Mouse (Mus musculus) heart, embryonic 12.5 days (tissue): ENCODE measurements around the gene Kcnt1. TPM values are rescaled to one million over a fixed set of nuclear protein-coding genes. Genes with fewer than 3 reads are reported as not detected.
"Not testable (repeated sequence)": the region's sequence is repeated elsewhere in the genome, so short reads cannot be mapped to it uniquely, and the experiment has no call there.

Source experiments
- ATAC-seq: fragments of 200-750 bp; cut with Nextera tagmentation; 2 replicates; pipeline ENCODE4 v1.8.0; 2017; ENCODE audit warnings: moderate TSS enrichment, moderate library complexity; ENCODE audit not compliant: insufficient number of reproducible peaks, low FRiP score
- H3K27ac ChIP-seq: fragments of 300-500 bp; sonication (generic); 2 replicates; pipeline ENCODE4 v1.5.1; 2016; ENCODE audit warnings: mild to moderate bottlenecking, moderate library complexity; ENCODE audit not compliant: poor library complexity, severe bottlenecking
- H3K27me3 ChIP-seq: fragments of 300-500 bp; sonication (generic); replicated peaks from 2 replicates; pipeline ENCODE4 v1.6.1; 2016; ENCODE audit warnings: mild to moderate bottlenecking, moderate library complexity
- H3K36me3 ChIP-seq: fragments of 300-500 bp; sonication (generic); 2 replicates; pipeline ENCODE4 v1.6.1; 2016; ENCODE audit warnings: mild to moderate bottlenecking, moderate library complexity
- H3K4me1 ChIP-seq: fragments of 300-500 bp; sonication (generic); replicated peaks from 2 replicates; pipeline ENCODE4 v1.6.1; 2016; ENCODE audit warnings: mild to moderate bottlenecking
- H3K4me2 ChIP-seq: fragments of 300-500 bp; sonication (generic); 2 replicates; pipeline ENCODE4 v1.6.1; 2016; ENCODE audit warnings: mild to moderate bottlenecking, moderate library complexity
- H3K4me3 ChIP-seq: fragments of 300-500 bp; sonication (generic); 2 replicates; pipeline ENCODE4 v1.5.1; 2016; ENCODE audit warnings: mild to moderate bottlenecking
- H3K9ac ChIP-seq: fragments of 300-500 bp; sonication (generic); 2 replicates; pipeline ENCODE4 v1.6.1; 2016; ENCODE audit warnings: mild to moderate bottlenecking, moderate library complexity
- H3K9me3 ChIP-seq: fragments of 300-500 bp; sonication (generic); replicated peaks from 2 replicates; pipeline ENCODE4 v1.6.1; 2016; ENCODE audit warnings: mild to moderate bottlenecking, moderate library complexity
- WGBS: fragments of 180-500 bp; shearing (Covaris S2); methylation state at CpG from one replicate; pipeline ENCODE4 v1.1.7; 2016; 5-methylcytosine and 5-hydroxymethylcytosine counted together
- polyA plus RNA-seq: library from polyadenylated mRNA; unstranded; fragments of >200 nt; fragmentation: Nextera tagmentation; extraction: Ambion mirVana; gene quantifications from 2 replicates; pipeline ENCODE4 v1.2.1, GENCODE M21; 2016

The Kcnt1 gene
- not detected in 2 replicates for polyA plus RNA-seq

DNA sequence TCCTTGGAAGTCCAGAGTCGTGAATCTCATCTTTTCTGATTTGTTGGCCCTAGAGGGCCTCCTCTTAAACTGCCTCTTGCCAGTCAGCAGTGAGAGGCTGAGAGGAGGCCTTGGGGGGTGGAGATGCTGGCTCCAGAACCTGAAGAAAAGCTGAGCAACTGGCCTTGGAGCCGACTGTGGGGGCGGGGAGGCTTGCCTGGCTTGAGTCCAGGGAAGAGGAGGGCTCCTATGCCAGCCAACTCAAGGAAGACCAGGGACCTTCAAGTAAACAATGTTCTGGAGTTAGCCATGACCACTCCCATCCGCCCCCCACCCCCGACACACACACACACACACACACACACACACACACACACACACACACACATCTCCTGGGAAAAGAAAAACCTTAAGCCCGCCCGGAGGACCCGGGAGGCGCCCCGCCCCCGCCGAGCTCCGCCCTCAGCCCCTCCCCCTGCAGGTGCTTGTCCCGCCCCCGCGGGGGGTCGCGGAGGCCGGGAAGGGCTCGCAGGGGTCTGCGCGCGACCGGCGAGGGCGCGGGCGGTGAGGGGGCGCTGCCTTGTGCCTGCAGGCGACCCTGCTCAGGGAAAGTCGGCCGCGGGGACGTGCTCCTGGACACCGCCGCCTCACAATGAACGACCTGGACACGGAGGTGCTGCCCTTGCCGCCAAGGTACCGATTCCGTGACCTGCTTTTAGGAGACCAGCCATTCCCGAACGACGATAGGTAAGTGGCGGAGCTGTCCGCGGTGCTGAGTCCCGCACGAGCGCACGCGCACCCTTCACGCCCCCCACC lies at the start of gene Kcnt1:
Kcnt1 (plus strand) TSS at position 398 of the 795 bp plus-strand sequence.
- under 1% methylated on average over 46 of the region's 53 CpGs for WGBS
- Histone ChIP-seq H3K4me3 (peak within 1 kb of the TSS; percentile 50), H3K36me3 (no peaks in the 10 kb centered on the region), H3K9me3 (no peaks in the 10 kb centered on the region), H3K4me1 (peaks cover 15% of the 10 kb centered on the region), H3K27ac (no peak within 1 kb of the TSS), H3K27me3 (peaks cover 85% of the 10 kb centered on the region), H3K9ac (peak within 1 kb of the TSS; percentile 49; the same call in 1 of the 2 replicates), H3K4me2 (peak within 1 kb of the TSS; percentile 91)
- no peak for ATAC-seq

DNA sequence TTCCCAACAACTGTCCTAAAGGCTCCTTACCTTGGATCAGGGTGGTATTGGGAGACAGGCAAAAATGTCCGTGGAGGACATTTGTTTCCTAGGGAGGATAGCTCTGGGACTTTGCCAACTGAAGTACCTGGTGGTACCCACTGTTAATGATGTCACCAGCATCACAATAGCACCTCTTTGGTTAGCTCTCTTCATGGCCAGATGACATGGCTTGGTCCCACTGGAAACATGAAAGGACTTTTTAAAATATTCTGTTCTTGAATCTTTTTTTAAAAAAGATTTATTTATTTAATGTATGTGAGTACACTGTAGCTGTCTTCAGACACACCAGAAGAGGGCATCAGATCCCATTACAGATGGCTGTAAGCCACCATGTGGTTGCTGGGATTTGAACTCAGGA lies 47.8 kb upstream of the Kcnt1 start, which contains the start of gene Glt6d1:
Glt6d1 (minus strand) TSS at position 101 of the 400 bp plus-strand sequence.
- not testable (repeated sequence) for H3K27ac ChIP-seq, H3K27me3 ChIP-seq

DNA sequence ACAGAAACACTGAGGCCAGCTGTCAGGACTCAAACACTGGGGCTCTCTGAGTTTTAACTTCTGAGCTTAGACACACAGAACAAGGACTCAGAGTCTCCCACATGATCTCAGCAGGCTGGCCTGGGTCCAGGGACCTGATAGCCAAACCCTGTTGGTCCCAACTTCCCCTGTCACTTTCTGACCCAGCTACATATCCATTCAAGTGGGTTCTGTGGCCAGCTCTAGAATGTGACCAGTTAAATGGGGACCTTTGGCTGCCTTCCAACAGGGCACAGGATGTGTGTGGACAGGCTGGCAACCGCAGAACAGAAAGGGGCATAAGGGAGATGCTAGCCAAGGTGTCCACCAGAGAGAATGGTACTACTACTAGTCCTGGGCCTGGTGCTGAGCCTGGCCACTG lies 40.7 kb upstream of the Kcnt1 start, which contains the start of gene Lcn9:
Lcn9 (plus strand) TSS at position 348 of the 400 bp plus-strand sequence.
- Histone ChIP-seq H3K4me3 (no peak within 1 kb of the TSS), H3K27ac (no peak within 1 kb of the TSS), H3K27me3 (no peaks in the 10 kb centered on the region), H3K9ac (no peak within 1 kb of the TSS), H3K36me3 (no peaks in the 10 kb centered on the region), H3K9me3 (0 out of 2 replicates have a peak, but pooled peaks cover 3% of the 10 kb centered on the region), H3K4me1 (0 out of 2 replicates have a peak, but pooled peaks cover 3% of the 10 kb centered on the region), H3K4me2 (no peak within 1 kb of the TSS)
- no peak for ATAC-seq
- 58% methylated on average over 1 of the region's 1 CpGs for WGBS

More for the DNA sequence above, 47.8 kb upstream of the Kcnt1 start, which contains the start of gene Glt6d1:
- not testable (repeated sequence) for H3K36me3 ChIP-seq, H3K4me2 ChIP-seq, H3K9me3 ChIP-seq, H3K4me3 ChIP-seq, H3K4me1 ChIP-seq, ATAC-seq, H3K9ac ChIP-seq
- WGBS: 67% methylated on average over 1 of the region's 1 CpGs

DNA sequence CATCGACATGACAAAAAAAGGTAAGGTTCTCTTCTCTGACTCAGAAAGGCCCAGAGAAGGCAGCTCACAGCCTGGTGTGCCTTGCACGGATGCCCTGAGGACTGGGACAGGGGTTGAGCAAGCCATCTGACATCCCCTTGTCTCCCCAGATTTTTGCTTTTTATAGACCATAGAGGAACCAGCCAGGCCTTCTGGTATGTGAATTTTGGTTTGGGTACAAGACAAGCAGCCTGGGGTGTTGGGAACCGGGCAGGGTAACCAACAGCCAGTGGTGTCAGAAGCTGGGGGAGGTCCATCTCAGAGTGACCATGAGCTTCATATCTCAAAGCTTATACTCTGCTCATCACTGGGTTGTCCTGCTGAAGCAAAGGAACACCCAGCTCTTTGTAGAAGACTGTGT lies 38.8 kb upstream of the Kcnt1 start:
- Histone ChIP-seq H3K9me3 (0 out of 2 replicates have a peak, but pooled peaks cover 2% of the 10 kb centered on the region), H3K36me3 (no peaks in the 10 kb centered on the region), H3K4me1 (0 out of 2 replicates have a peak, but pooled peaks cover 3% of the 10 kb centered on the region), H3K9ac (no peak overlapping the region), H3K4me3 (no peak overlapping the region), H3K27ac (no peak overlapping the region), H3K4me2 (no peak overlapping the region), H3K27me3 (no peaks in the 10 kb centered on the region)
- 78% methylated on average over 3 of the region's 3 CpGs for WGBS
- ATAC-seq: no peak

DNA sequence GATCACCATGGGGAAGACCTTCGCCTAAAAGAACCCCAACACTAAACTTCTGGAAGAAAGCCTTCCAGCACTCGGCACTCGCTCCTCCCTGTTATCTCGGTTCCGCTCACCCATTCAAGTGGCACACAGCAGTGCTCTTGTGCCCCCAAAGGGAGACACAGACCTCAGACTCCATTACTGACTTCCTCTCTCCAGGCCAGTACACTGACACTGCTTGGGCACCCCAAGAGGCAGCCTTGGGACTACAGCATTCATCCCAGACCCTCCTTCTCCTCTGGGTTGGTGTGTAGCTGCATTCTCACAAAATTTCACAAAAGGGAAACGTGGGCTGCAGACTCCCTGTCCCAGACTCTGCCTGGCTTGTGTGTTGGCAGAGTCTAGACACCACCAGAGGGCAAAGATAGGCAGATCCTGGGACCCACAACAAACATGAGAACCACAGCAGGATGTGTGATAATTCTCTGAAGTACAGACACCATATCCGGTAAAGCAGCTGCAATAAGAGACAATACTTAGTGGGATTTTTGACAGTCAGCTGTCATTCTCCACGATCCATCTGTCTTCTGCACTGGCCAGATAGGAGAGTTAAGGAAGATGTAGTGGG lies 35.1 kb upstream of the Kcnt1 start:
- WGBS: 70% methylated on average over 8 of the region's 8 CpGs
- H3K9ac ChIP-seq: no peak overlapping the region
- no peak overlapping the region for H3K4me2 ChIP-seq
- H3K27ac ChIP-seq: no peak overlapping the region
- no peak overlapping the region for H3K4me3 ChIP-seq
- 0 out of 2 replicates have a peak, but pooled peaks cover 6% of the 10 kb centered on the region for H3K27me3 ChIP-seq
- no peaks in the 10 kb centered on the region for H3K4me1 ChIP-seq
- H3K36me3 ChIP-seq: no peaks in the 10 kb centered on the region
- no peaks in the 10 kb centered on the region for H3K9me3 ChIP-seq
- no peak for ATAC-seq

DNA sequence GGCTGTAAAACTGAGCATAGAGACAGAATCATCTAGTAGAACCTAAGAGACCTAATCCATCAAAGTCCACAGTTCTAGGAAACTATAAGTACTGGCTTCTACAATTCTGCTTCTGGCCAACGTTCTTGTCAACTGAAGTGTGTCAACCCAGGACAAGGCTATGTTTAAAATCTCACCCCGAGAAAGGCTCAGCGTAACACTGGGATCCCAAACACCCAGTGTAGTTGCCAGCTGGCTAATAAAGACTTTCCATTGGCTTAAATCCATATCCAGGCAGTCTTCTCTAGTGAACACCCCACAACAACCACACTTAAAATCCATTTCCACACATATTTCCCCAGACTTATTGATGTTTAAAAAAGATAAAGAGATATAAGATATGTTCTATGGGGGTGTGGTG lies 32.7 kb upstream of the Kcnt1 start:
- Histone ChIP-seq H3K27me3 (0 out of 2 replicates have a peak, but pooled peaks cover 7% of the 10 kb centered on the region), H3K4me2 (no peak overlapping the region), H3K27ac (no peak overlapping the region), H3K36me3 (no peaks in the 10 kb centered on the region), H3K9ac (no peak overlapping the region), H3K9me3 (no peaks in the 10 kb centered on the region), H3K4me1 (no peaks in the 10 kb centered on the region), H3K4me3 (no peak overlapping the region)
- 73% methylated on average over 3 of the region's 3 CpGs for WGBS
- ATAC-seq: no peak

DNA sequence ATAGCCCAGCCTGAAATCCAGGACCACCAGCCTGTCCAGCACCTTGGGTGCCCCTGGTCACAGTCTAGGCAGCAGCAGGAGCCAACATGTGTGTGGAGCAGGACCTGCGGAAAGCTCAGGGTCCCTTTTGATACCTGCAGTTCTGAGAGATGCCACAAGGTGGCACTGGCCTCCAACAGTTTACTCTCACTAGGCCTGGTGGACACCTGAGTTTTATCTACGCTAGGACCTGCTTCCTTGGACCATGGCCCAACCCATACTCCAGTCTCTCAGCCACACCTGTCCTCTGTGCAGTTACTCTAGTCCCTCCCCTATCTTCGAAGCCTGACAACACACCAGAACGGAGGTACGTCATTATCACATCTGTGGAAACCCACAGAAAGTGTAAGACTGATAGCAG lies 27.2 kb upstream of the Kcnt1 start:
- WGBS: 44% methylated on average over 5 of the region's 5 CpGs
- Histone ChIP-seq H3K4me3 (no peak overlapping the region), H3K4me1 (no peaks in the 10 kb centered on the region), H3K27ac (no peak overlapping the region), H3K4me2 (no peak overlapping the region), H3K9ac (no peak overlapping the region), H3K9me3 (no peaks in the 10 kb centered on the region), H3K27me3 (peaks cover 24% of the 10 kb centered on the region), H3K36me3 (no peaks in the 10 kb centered on the region)
- ATAC-seq: 0 out of 2 replicates have a peak, but pooled peaks have one; percentile 66

DNA sequence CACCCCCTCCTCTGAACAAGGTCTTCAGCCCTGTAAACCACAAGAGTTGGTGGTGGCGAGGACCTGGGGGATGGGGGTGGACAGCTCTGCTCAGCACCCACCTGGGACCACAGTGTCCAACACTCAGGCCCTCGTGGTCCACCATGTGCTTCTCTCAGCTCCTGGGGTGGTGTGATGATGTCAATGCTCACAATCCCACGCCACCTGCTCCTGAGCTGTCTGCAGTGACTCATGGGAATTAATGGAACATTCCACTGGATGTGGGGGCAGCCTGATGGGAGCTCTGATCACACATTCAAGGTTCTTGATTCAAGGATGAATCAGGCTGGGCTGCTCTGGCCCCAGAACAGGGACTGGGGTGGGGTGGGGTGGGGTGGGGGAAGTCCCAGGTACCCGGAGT lies 21.4 kb upstream of the Kcnt1 start:
- 67% methylated on average over 4 of the region's 4 CpGs for WGBS
- no peak for ATAC-seq
- H3K27ac ChIP-seq: no peak overlapping the region
- H3K9me3 ChIP-seq: no peaks in the 10 kb centered on the region
- H3K36me3 ChIP-seq: no peaks in the 10 kb centered on the region
- no peak overlapping the region for H3K9ac ChIP-seq
- no peak overlapping the region for H3K4me2 ChIP-seq
- peaks cover 40% of the 10 kb centered on the region for H3K27me3 ChIP-seq
- no peaks in the 10 kb centered on the region for H3K4me1 ChIP-seq
- H3K4me3 ChIP-seq: no peak overlapping the region

DNA sequence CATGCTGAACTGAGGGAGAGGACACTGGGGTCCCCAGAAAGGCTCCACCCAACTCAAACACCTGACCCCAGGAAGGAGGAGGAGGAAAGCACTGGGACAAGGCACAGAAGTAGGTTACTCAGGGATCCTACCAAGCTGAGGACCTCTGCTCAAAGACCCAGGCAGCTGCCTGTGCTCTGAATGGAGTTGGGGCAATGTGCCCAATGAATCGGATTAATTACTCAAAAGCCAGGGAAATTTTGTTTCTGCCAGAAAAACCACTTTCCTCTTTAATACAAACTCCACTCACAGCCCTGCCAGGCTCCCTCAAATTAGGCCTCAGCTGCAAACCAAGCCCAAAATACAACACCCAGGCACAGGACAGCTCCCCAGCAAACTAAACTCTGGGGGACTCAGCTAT lies 20.8 kb upstream of the Kcnt1 start:
- Histone ChIP-seq H3K27ac (no peak overlapping the region), H3K4me2 (no peak overlapping the region), H3K4me1 (no peaks in the 10 kb centered on the region), H3K36me3 (no peaks in the 10 kb centered on the region), H3K9me3 (no peaks in the 10 kb centered on the region), H3K4me3 (no peak overlapping the region), H3K9ac (no peak overlapping the region), H3K27me3 (peaks cover 37% of the 10 kb centered on the region)
- 74% methylated on average over 1 of the region's 1 CpGs for WGBS
- ATAC-seq: no peak

DNA sequence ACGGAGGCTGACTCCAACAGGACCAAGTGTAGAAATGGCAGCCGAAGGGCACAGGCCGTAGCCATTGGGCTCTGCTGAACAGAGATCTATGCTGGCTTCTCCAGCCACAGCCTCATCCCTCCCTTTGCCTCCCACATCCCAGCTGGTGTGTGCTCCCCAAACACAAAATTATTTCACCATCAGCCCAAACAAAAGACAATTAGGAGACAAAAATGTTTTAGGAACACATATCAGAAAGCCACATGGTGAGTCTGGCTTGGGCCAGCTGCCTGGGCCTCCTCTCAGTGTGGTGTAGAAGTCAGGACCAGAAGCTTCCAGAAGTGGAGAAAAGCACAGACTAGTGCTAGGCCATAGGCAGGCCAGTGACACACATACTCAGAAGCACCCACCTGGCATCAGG lies 19.4 kb upstream of the Kcnt1 start:
- H3K4me3 ChIP-seq: no peak overlapping the region
- no peaks in the 10 kb centered on the region for H3K4me1 ChIP-seq
- H3K4me2 ChIP-seq: no peak overlapping the region
- no peak for ATAC-seq
- H3K36me3 ChIP-seq: no peaks in the 10 kb centered on the region
- no peaks in the 10 kb centered on the region for H3K9me3 ChIP-seq
- no peak overlapping the region for H3K9ac ChIP-seq
- peaks cover 32% of the 10 kb centered on the region for H3K27me3 ChIP-seq
- WGBS: 86% methylated on average over 3 of the region's 3 CpGs
- H3K27ac ChIP-seq: no peak overlapping the region

DNA sequence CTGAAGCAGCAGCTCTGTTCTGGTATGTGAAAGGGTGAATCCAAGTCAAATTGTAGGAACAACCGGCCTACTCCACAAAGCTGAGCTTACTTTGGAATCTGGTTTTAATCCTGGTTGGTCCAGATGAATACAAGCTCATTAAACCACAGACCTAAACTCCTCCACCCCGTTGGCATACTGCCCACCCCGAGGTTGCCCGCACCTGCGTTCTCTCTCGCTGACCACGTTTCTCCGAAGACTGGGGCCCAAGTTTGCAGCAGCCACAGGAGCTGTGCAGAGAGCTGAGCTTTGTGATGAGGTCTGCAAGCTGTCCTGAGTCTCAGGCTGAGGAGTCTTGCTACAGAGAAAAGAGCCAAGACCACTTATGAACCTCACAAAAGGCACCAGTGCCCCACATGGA lies 17.0 kb upstream of the Kcnt1 start:
- Histone ChIP-seq H3K4me1 (no peaks in the 10 kb centered on the region), H3K27ac (no peak overlapping the region), H3K36me3 (no peaks in the 10 kb centered on the region), H3K4me2 (no peak overlapping the region), H3K9me3 (peaks cover 8% of the 10 kb centered on the region; the same call in 1 of the 2 replicates), H3K4me3 (no peak overlapping the region), H3K27me3 (peaks cover 26% of the 10 kb centered on the region), H3K9ac (no peak overlapping the region)
- WGBS: 79% methylated on average over 8 of the region's 8 CpGs
- no peak for ATAC-seq
